Mouse (Mus musculus): ENCODE results near the gene Tnf. TPM values are rescaled to one million over a fixed set of nuclear protein-coding genes. Genes with fewer than 3 reads are reported as not detected.

Gene Tnf
- total and polyA plus RNA-seq, 2 experiments from 2014 or later = 0.09 to 0.52 TPM

GRCm38 (mm10) chr17:35202442-35202841 lies 635 bp upstream of the Tnf start:
- no peak overlapping the region for H3K4me3 ChIP-seq (ENCODE audit: low read length)
- peaks cover 8% of the 10 kb centered on the region; the same call in 1 of the 2 replicates for H3K27me3 ChIP-seq (ENCODE audit: insufficient read depth, low read length)
- no peak overlapping the region for H3K4me2 ChIP-seq (ENCODE audit: low read depth, low read length)
- no peak for TF ChIP-seq CTCF (IDR thresholded peaks at IDR 0.05; ENCODE audit: low read depth)
- H3K27ac ChIP-seq = no peak overlapping the region
- WGBS = 80% methylated on average over 4 of the region's 4 CpGs
- no peak overlapping the region for H3K9ac ChIP-seq (replicated peaks; ENCODE audit: low read length)
- no peaks in the 10 kb centered on the region for H3K36me3 ChIP-seq (ENCODE audit: insufficient read depth, low read length)
- H3K4me1 ChIP-seq (ENCODE audit: insufficient read depth, low read length) = no peaks in the 10 kb centered on the region
- no peaks in the 10 kb centered on the region for H3K9me3 ChIP-seq (ENCODE audit: low read length)
- ATAC-seq (no peak), DNase-seq (ENCODE audit: low spot score) (no peak)

- H3K9me3 ChIP-seq (ENCODE audit: low read length) = no peaks in the 10 kb centered on the region
- no peak overlapping the region for H3K4me3 ChIP-seq (ENCODE audit: low read length)
- ATAC-seq = no peak
- no peaks in the 10 kb centered on the region for H3K4me1 ChIP-seq (ENCODE audit: insufficient read depth, low read length)
- no peak overlapping the region for H3K4me2 ChIP-seq (ENCODE audit: low read depth, low read length)
- WGBS = 74% methylated on average over 11 of the region's 11 CpGs
- H3K36me3 ChIP-seq (ENCODE audit: insufficient read depth, low read length) = no peaks in the 10 kb centered on the region
- no peak overlapping the region for H3K27ac ChIP-seq
- no peak for TF ChIP-seq CTCF (IDR thresholded peaks at IDR 0.05; ENCODE audit: low read depth)
- peaks cover 12% of the 10 kb centered on the region for H3K27me3 ChIP-seq (ENCODE audit: insufficient read depth, low read length)
- no peak for DNase-seq (ENCODE audit: low spot score)
- no peak overlapping the region for H3K9ac ChIP-seq (replicated peaks; ENCODE audit: low read length)
Measured at GRCm38 (mm10) chr17:35201128-35201527, 679 bp downstream of the Tnf start.

GRCm38 (mm10) chr17:35200398-35200797 lies 1.4 kb downstream of the Tnf start:
- DNase-seq (ENCODE audit: low spot score) = no peak
- no peak for ATAC-seq
- H3K36me3 ChIP-seq (ENCODE audit: insufficient read depth, low read length) = no peaks in the 10 kb centered on the region
- WGBS = 86% methylated on average over 11 of the region's 11 CpGs
- H3K4me2 ChIP-seq (ENCODE audit: low read depth, low read length) = no peak overlapping the region
- TF ChIP-seq CTCF (IDR thresholded peaks at IDR 0.05; ENCODE audit: low read depth) = no peak
- H3K27ac ChIP-seq = no peak overlapping the region
- peaks cover 16% of the 10 kb centered on the region for H3K27me3 ChIP-seq (ENCODE audit: insufficient read depth, low read length)
- H3K4me3 ChIP-seq (ENCODE audit: low read length) = no peak overlapping the region
- no peaks in the 10 kb centered on the region for H3K9me3 ChIP-seq (ENCODE audit: low read length)
- H3K9ac ChIP-seq (replicated peaks; ENCODE audit: low read length) = no peak overlapping the region
- no peaks in the 10 kb centered on the region for H3K4me1 ChIP-seq (ENCODE audit: insufficient read depth, low read length)

DNA sequence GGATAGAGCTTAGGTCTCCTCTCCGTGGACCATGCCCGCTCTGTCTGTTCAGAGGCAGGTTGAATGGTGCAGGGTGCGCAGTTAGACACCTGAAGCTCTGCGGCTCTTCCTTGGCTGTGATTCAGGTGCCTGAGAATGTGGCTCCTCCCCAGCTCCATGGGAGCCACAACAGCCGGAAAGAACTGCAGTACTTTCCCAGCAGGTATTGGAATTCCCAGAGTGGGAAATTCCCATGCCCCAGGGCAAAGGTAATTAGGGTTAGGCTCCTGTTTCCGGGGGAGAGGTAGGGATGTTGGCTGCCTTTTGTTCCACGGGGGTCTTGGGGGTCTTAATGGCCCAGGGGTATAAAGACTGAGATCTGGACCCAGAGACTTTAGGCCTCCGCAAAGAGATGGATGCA lies 2.9 kb downstream of the Tnf start:
- Histone ChIP-seq H3K27me3 (ENCODE audit: insufficient read depth, low read length) (peaks cover 13% of the 10 kb centered on the region), H3K4me1 (ENCODE audit: insufficient read depth, low read length) (no peaks in the 10 kb centered on the region), H3K36me3 (ENCODE audit: insufficient read depth, low read length) (no peaks in the 10 kb centered on the region), H3K4me2 (ENCODE audit: low read depth, low read length) (no peak overlapping the region), H3K4me3 (ENCODE audit: low read length) (no peak overlapping the region), H3K27ac (no peak overlapping the region), H3K9me3 (ENCODE audit: low read length) (no peaks in the 10 kb centered on the region), H3K9ac (replicated peaks; ENCODE audit: low read length) (no peak overlapping the region)
- DNase-seq (ENCODE audit: low spot score) (no peak), ATAC-seq (no peak)
- WGBS = 38% methylated on average over 8 of the region's 8 CpGs
- no peak for TF ChIP-seq CTCF (IDR thresholded peaks at IDR 0.05; ENCODE audit: low read depth)

DNA sequence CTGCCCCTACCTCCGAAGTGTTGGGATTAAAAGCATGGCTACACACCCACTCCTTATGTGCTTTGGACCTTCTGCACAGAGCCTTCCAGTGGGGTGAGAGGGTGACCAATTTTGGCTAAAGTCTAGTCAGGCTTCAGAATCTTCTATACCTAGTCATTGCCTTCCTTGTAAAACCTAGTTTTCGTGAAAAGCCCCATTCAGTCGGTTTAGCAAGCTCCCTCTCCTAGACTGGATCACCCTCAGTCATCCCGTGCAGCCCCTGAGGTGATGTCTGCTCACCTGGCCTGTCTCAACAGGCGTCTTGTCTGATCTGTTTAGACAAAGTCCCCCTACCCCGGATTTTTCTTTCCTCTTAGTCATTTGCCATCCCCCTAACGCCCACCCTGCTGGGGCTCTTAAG lies 3.8 kb downstream of the Tnf start:
- Histone ChIP-seq H3K36me3 (ENCODE audit: insufficient read depth, low read length) (no peaks in the 10 kb centered on the region), H3K9me3 (ENCODE audit: low read length) (no peaks in the 10 kb centered on the region), H3K27ac (no peak overlapping the region), H3K4me2 (ENCODE audit: low read depth, low read length) (no peak overlapping the region), H3K4me3 (ENCODE audit: low read length) (no peak overlapping the region), H3K4me1 (ENCODE audit: insufficient read depth, low read length) (no peaks in the 10 kb centered on the region), H3K27me3 (ENCODE audit: insufficient read depth, low read length) (peaks cover 11% of the 10 kb centered on the region), H3K9ac (replicated peaks; ENCODE audit: low read length) (no peak overlapping the region)
- no peak for ATAC-seq
- no peak for TF ChIP-seq CTCF (IDR thresholded peaks at IDR 0.05; ENCODE audit: low read depth)
- DNase-seq (ENCODE audit: low spot score) = no peak
- WGBS = 75% methylated on average over 7 of the region's 7 CpGs

GRCm38 (mm10) chr17:35197126-35197525 lies 4.7 kb downstream of the Tnf start:
- no peaks in the 10 kb centered on the region for H3K9me3 ChIP-seq (ENCODE audit: low read length)
- DNase-seq (ENCODE audit: low spot score) (no peak), ATAC-seq (no peak)
- peaks cover 11% of the 10 kb centered on the region for H3K27me3 ChIP-seq (ENCODE audit: insufficient read depth, low read length)
- H3K36me3 ChIP-seq (ENCODE audit: insufficient read depth, low read length) = no peaks in the 10 kb centered on the region
- H3K4me3 ChIP-seq (ENCODE audit: low read length) = no peak overlapping the region
- no peak overlapping the region for H3K9ac ChIP-seq (replicated peaks; ENCODE audit: low read length)
- no peak overlapping the region for H3K4me2 ChIP-seq (ENCODE audit: low read depth, low read length)
- no peak overlapping the region for H3K27ac ChIP-seq
- no peak for TF ChIP-seq CTCF (IDR thresholded peaks at IDR 0.05; ENCODE audit: low read depth)
- 37% methylated on average over 6 of the region's 6 CpGs for WGBS
- H3K4me1 ChIP-seq (ENCODE audit: insufficient read depth, low read length) = no peaks in the 10 kb centered on the region

DNA sequence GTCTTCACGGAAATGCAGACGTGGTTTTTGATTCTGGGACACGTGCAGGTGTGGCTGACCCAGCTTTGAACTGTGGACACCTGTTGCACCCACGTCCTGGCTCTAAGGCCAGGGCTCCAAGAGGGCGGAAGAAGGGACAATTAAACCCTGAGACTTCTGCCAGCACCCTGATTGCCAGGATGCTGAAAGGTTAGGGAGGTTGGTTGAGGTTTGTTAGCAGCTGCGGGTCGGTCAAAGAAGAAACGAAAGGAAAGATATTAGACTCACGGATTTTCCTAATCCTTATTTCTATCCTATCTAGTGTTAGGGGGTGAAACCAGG lies 5.5 kb downstream of the Tnf start:
- peak overlapping the region; percentile 42 for H3K4me3 ChIP-seq (ENCODE audit: low read length)
- peaks cover 9% of the 10 kb centered on the region; the same call in 1 of the 2 replicates for H3K27me3 ChIP-seq (ENCODE audit: insufficient read depth, low read length)
- H3K4me1 ChIP-seq (ENCODE audit: insufficient read depth, low read length) = no peaks in the 10 kb centered on the region
- DNase-seq (ENCODE audit: low spot score) (no peak), ATAC-seq (no peak)
- no peaks in the 10 kb centered on the region for H3K36me3 ChIP-seq (ENCODE audit: insufficient read depth, low read length)
- H3K4me2 ChIP-seq (ENCODE audit: low read depth, low read length) = peak overlapping the region; percentile 69
- H3K9me3 ChIP-seq (ENCODE audit: low read length) = no peaks in the 10 kb centered on the region
- H3K9ac ChIP-seq (replicated peaks; ENCODE audit: low read length) = no peak overlapping the region
- WGBS = 37% methylated on average over 9 of the region's 9 CpGs
- no peak overlapping the region for H3K27ac ChIP-seq
- no peak for TF ChIP-seq CTCF (IDR thresholded peaks at IDR 0.05; ENCODE audit: low read depth)
